Mouse (Mus musculus) regulatory T cell (primary cell): ENCODE results near the gene Gtpbp8.

Experiments
- in situ Hi-C: fragments of 300-600 bp; cut with MboI, MseI; formaldehyde crosslinking; loops from one replicate; pipeline ENCODE4 v1.15.1; 2025; ENCODE audit warnings: high pct_unique_total_duplicates

Gene Gtpbp8

DNA sequence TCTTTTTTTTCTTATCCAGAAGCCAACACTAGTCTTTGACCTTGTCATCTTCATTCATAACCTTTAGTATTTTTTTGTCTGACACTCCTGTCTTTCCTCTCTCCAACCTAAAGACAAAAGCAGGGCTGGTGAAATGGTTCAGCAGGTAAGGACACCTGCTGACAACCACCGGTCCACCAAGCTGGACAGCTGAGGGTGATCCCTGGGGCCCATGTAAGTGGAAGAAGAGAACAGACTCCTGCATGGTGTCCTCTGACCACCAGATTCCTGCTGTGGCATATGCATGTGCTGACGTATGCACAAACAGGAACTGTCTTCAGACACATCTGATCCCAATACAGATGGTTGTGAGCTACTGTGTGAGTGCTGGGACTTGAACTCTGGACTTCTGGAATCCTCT, 55.1 kb downstream of the Gtpbp8 start:
- in situ Hi-C loops, result no loop called here

DNA sequence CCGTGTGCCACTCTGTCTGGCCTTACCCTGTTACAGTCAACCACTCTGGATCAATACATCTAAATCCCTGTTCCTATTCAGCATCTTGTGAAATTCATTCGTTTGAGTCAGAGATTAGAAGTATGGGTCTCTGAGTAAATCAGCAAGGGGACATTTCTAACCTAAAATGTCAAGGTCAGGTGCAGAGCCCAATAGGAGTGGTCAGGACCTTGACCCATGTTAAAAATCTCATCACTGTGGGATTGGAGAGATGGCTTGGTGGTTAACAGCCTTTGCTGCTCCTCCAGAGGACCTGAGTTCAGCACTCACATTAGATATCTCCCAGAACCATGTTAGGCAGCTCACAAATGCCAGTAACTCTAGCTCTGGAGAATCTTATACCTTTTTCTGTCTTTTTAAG, 55.7 kb downstream of the Gtpbp8 start:
- in situ Hi-C loops, result no loop called here

DNA sequence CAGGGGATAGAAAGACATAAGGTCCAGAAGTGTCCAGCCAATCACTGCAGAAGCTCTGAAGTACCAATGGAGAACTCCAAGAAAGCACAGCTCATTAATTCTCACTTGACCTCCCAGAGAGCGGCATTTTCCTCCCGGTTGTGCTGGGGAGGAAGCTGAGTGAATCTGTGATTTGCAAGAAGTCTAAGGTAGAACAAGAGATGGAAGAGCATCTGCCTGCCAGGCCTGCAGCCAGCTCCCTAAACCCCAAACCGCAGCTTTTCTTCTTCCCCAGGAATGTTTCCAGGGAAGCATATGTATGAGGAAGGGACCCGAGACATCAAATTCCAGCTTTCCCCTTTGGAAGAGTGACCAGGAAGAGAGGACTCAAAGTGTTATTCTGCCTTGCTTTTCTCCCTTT, 57.7 kb downstream of the Gtpbp8 start:
- in situ Hi-C loops, result no loop called here

DNA sequence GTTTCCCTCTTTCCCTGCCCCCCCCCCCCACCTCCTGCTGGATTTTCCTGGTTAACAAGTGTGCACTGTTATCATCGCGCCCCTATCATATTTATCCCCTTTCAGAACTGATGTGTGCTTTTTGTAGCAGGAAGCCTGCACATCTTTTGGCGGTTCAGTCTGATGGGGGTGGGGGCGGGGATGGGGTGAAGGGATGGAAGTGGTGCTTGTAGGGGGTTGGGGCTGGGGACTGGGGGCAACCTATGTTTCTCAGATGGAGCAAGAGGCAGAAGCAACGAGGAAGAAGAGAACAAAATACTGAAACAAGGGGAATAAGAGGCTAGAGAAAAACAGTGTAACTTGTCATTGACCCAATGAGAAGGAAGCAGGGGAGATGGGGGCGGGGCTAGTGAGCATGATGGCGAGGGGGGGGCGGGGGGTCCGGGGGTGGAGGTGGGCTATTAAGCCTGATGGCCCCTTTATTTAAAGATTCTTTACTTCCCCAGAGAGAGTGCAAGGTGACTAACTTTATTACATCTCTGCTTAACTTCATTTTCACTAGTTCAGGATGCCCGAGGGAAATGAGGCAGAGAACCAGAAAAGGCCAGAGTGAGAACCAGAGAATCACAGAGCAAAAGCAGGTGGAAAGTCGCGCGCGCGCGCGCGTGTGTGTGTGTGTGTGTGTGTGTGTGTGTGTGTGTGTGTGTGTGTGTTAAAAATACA, 58.3 kb downstream of the Gtpbp8 start:
- in situ Hi-C loops, result no loop called here

DNA sequence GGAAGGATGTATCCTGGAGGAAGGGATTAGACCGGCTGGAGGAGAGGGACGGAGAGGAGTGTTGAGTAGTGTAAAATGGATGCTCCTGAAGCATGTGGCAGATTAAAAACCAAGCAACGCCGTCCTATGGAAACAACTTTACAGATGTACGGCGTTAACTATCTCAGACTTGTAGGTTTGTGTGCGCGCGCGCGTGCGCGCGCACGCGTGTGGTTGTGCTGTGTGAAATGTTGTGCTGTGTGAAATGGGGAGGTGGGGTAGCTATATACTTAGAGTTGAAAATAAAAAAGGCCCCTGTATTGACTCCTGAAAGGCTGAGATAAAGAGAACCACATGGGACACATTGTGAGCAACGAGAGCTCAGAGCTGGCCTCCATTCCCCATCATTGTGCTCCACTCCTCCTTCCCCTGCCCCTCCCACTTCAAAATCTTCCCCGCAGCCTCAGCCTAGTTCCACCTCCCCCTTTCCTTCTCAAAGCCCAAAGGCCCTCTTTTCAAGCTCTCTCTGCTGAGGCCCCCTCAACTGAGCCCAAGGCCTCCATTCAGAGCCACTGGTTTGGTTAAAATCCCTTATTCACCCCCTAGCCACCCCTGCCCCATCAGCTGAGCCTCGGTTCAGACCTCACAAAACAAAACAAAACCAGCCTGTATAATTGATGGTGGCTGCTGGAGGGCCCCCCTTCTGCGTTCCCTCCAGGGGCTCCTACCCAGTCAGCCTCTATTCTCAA, 59.0 kb downstream of the Gtpbp8 start:
- in situ Hi-C loops, result no loop called here
